Mouse (Mus musculus): ENCODE measurements around the gene Gm42417. TPM values are rescaled to one million over a fixed set of nuclear protein-coding genes. Genes with fewer than 3 reads are reported as not detected.
A peak's percentile ranks its signal among the peaks of the same experiment; 100 is the strongest.

Gene Gm42417
- total RNA-seq, 1 experiment from 2014 or later, result not detected

DNA sequence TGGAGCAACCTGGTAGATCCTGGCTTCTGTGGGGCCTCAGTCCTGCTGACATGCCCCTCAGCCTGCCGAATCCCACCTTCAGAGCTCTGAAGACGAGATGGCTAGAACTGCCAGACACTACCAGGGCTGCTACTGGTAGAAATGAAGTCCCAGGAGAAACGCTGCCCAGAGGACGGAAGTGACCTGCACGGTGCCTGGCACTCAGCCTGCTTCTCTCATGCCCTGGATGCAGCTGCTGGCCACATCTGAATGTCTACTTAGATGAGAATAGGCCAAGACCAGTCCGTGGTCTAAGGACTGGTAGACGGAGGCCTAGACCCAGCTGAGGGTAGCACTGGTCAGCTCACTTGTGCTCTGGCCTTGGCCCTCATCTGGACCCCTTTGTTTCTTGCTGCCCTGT, 8.3 kb downstream of the Gm42417 start:
- ATAC-seq (replicated peaks; ENCODE audit: insufficient number of reproducible peaks, low FRiP score, low TSS enrichment, poor library complexity, severe bottlenecking), result no peak

DNA sequence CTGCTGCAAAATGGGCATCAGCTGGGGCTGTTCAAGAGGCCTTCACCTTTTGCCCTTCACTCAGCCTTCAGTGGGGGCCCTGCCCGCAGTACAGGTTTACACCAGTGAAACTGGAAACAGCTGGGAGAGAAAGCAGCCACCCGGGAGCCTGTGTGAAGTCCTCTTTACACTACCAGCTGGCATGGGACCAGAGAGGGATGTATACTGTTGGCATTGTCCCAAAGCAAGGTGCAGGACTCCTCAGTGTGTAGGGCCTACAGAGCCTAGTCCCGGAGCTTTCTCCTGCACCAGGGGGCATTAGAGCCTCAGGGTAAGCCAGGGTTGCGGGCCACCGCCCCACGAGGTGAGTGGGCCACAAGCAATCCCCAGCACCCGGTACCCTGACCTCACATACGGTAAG, 8.7 kb downstream of the Gm42417 start:
- no peak for ATAC-seq (replicated peaks; ENCODE audit: insufficient number of reproducible peaks, low FRiP score, low TSS enrichment, poor library complexity, severe bottlenecking)

DNA sequence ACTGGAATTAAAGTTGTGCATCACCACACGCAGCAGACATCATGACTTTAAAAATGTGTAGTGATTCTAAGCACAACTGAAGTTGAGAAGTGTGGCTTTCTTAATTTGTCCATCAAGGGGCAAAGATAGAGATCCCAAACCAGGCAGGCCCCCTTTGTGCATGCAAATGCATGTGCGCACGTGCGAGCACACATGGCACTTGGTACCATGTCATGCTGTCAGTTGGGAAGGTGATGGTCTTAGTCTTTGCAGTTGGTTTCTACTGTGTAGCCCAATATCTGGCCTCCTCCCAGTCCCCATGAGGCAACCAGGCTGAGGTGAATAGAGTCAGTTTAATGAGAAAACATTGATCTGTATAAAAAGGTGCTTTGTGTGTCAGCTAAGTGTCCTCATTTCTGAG, 9.4 kb downstream of the Gm42417 start:
- no peak for ATAC-seq (replicated peaks; ENCODE audit: insufficient number of reproducible peaks, low FRiP score, low TSS enrichment, poor library complexity, severe bottlenecking)

- no peak for ATAC-seq (replicated peaks; ENCODE audit: insufficient number of reproducible peaks, low FRiP score, low TSS enrichment, poor library complexity, severe bottlenecking)
These were observed 10.0 kb downstream of the Gm42417 start for GRCm38 (mm10) chr1:36529274-36529673.

DNA sequence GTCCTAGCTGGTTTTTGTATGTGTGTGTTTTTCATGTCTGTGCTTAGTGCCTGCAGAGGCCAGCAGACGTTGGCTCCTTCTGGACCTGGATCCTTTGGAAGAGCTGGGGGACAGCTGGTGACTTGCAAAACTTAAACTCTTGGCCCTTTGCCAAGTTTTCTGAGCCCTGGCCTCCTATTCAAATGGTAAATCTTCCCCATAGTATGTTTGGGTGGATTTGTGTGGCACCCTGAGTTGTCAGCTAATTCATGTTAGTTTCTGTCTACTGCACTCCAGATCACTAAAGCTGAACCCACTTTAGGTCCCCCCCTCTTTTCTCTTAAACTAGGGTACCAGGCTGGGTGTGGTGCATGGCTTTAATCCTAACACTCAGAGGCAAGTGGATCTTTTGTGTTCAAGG, 10.9 kb downstream of the Gm42417 start:
- ATAC-seq (replicated peaks; ENCODE audit: insufficient number of reproducible peaks, low FRiP score, low TSS enrichment, poor library complexity, severe bottlenecking), result no peak

DNA sequence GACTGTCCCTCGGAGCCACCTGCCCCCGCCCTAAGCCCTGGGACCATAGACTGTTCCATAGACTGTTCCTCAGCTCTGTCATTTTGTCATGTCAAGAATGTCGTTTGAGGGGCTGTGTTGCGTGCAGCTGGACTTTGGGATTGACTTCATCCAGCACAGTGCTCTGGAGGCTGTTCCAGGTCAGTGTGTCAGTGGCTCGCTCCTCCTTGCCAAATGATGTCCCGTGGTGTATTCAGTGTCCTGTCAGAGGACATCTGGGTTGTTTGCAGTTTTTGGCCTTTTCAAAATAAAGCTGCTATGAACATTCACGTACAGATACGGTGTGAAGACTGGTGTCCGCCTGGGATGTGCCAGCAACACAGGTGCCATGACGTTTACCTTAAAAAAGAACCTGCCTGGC, 12.3 kb downstream of the Gm42417 start:
- ATAC-seq (replicated peaks; ENCODE audit: insufficient number of reproducible peaks, low FRiP score, low TSS enrichment, poor library complexity, severe bottlenecking), result no peak

DNA sequence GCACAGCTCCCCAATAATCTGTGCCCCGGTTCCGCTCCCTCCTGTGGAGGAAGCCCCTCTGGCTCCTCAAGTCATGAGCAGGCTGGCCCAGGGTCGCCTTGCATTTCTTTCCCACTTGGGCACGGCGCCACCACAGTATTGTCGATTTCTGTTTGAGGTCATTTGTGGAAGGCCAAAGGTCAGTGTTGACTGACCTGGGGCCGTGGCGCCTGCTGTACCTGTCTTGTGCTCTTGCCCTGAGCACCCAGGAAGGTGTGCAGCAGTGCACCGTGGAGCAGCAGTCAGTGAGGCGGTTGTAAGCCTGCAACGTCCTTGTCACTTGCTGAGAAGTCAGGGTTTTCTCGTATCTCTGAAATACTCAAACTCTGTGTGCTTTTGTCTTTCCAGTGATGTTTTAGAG, 13.5 kb downstream of the Gm42417 start:
- ATAC-seq (replicated peaks; ENCODE audit: insufficient number of reproducible peaks, low FRiP score, low TSS enrichment, poor library complexity, severe bottlenecking), result no peak

GRCm38 (mm10) chr1:36524058-36524457, 15.2 kb downstream of the Gm42417 start:
- no peak for ATAC-seq (replicated peaks; ENCODE audit: insufficient number of reproducible peaks, low FRiP score, low TSS enrichment, poor library complexity, severe bottlenecking)

DNA sequence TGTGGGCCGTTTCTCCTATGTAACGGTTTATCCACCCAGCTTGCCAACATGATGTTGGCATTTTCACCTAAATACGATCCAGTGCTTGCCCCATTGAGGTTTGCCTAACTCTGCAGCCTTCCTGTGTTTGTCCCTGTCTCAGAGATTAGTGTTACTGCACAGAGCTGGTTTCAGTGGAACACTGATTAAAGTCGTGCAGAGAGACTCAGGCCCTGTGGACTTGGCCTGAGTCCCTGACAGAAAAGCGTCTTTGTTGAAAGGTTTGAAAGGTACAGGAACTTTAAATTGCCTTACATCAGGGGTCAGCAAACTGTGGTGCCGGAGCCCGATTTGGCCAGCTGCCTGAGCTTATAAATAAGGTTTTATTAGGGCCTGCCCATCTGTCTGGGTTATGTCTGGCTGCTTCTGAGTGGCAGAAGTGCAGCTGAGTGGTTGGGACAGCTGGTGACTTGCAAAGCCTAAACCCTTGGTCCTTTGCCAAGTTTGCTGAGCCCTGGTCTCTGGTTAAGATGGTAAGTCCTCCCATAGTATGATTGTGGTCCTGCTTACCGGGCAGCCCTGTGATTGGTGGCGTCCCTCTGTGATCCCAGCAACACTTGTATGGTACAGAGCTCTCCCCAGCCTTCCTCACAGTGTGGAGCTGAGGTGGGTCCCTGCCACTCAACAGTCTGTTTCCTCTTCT, 15.8 kb downstream of the Gm42417 start:
- no peak for ATAC-seq (replicated peaks; ENCODE audit: insufficient number of reproducible peaks, low FRiP score, low TSS enrichment, poor library complexity, severe bottlenecking)

DNA sequence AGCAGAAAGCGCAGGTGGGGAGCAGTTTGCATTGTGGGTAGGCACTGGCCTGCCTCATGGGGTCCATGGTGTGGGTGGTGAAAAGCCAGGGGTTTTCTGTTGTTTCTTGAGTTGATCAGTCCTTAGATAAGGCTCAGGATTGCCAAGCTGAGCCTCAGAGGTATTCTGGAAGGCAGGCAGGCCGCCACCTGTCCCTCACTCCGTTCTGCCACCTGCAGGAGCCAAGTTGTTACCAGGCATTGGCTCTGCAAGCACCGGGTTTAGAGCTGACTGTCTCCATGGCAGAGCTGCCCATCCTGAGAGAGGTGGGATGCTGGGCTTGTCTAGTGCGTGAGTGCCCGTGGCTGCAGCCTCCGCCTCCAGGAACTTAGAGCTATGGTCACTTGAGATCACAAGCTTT, 17.0 kb downstream of the Gm42417 start:
- ATAC-seq (replicated peaks; ENCODE audit: insufficient number of reproducible peaks, low FRiP score, low TSS enrichment, poor library complexity, severe bottlenecking), result no peak

DNA sequence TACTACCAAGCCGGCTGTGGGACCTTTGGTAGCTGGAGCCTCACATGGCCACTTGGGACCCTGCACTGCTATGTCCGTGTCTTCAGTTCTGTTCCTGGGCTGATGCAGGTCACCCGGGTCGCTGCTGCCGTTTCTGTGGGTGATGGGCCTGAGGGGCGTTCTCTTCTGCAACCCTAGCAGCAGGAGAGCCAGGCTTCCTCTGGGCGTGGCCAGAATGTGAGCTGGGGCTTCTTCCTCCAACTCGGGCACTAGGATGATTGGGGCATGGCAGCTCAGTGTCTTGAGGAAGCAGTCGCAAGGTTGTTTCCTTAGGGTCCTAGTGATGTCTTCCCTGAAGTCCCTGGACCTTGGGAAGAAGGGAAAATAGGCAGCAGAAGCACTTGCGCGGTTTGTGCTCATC, 19.6 kb downstream of the Gm42417 start:
- ATAC-seq (replicated peaks; ENCODE audit: insufficient number of reproducible peaks, low FRiP score, low TSS enrichment, poor library complexity, severe bottlenecking), result no peak

DNA sequence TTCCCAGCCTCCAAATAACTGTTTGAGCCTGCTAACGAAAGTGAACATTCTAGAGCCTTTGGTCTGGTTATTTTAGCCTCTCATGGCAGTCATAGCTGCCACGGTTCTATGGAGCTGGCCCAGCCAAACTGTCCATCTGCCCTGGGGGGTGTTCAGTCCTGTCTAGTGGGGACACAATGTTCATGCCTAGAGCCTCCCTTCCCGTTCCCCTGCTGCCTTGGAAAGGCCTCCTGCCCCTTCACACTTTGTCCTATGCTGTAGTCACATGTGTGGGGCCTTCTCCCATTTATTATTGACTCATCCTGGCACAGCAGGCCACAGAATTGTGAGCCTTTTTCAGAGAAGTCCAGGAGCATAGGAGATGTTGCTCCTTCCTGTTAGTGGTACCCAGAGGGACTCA, 21.0 kb downstream of the Gm42417 start:
- no peak for ATAC-seq (replicated peaks; ENCODE audit: insufficient number of reproducible peaks, low FRiP score, low TSS enrichment, poor library complexity, severe bottlenecking)

DNA sequence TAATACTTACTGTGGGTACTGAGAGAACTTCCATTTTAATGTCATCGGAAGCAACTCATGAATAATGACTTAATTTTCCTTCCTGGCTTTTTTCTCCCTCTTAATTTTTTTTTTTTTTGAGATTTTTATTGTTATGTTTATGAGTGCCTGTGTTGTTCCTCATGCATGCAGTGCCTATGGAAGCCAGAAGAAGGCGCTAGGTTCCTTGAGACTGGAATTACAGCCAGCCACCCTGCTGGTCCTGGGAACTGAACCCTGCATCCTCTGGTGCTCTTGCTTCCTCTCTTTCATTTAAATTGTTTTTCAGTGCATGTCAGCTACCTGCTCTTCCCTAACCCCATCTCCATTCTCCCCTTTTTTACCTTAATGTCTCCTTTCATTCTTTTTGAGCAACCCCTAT, 25.5 kb downstream of the Gm42417 start:
- no peak for ATAC-seq (replicated peaks; ENCODE audit: insufficient number of reproducible peaks, low FRiP score, low TSS enrichment, poor library complexity, severe bottlenecking)

- no peak for ATAC-seq (replicated peaks; ENCODE audit: insufficient number of reproducible peaks, low FRiP score, low TSS enrichment, poor library complexity, severe bottlenecking)
These were observed 25.9 kb downstream of the Gm42417 start for GRCm38 (mm10) chr1:36513310-36513709.

GRCm38 (mm10) chr1:36512966-36513280, 26.3 kb downstream of the Gm42417 start:
- no peak for ATAC-seq (replicated peaks; ENCODE audit: insufficient number of reproducible peaks, low FRiP score, low TSS enrichment, poor library complexity, severe bottlenecking)

DNA sequence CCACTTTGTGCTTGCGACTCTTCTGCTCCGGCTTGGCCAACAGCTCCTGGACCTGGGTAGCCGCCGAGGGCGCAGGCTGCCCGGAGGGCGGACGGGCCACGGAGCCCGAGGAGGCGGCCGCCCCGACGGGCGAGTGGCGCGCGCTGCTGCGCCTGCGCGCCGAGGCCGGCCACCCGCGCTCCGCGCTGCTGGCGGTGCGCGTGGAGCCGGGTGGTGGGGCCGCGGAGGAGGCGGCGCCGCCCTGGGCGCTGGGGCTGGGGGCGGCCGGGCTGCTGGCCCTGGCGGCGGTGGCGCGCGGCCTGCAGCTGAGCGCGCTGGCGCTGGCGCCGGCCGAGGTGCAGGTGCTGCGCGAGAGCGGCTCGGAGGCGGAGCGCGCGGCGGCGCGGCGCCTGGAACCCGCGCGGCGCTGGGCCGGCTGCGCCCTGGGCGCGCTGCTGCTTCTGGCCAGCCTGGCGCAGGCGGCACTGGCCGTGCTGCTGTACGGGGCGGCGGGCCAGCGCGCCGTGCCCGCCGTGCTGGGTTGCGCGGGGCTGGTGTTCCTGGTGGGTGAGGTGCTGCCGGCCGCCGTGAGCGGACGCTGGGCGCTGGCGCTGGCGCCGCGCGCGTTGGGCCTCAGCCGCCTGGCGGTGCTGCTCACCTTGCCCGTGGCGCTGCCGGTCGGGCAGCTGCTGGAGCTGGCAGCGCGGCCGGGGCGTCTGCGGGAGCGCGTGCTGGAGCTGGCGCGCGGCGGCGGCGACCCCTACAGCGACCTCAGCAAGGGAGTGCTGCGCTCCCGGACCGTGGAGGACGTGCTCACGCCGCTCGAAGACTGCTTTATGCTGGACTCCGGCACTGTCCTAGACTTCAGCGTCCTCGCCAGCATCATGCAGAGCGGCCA, 26.9 kb downstream of the Gm42417 start:
- no peak for ATAC-seq (replicated peaks; ENCODE audit: insufficient number of reproducible peaks, low FRiP score, low TSS enrichment, poor library complexity, severe bottlenecking)

DNA sequence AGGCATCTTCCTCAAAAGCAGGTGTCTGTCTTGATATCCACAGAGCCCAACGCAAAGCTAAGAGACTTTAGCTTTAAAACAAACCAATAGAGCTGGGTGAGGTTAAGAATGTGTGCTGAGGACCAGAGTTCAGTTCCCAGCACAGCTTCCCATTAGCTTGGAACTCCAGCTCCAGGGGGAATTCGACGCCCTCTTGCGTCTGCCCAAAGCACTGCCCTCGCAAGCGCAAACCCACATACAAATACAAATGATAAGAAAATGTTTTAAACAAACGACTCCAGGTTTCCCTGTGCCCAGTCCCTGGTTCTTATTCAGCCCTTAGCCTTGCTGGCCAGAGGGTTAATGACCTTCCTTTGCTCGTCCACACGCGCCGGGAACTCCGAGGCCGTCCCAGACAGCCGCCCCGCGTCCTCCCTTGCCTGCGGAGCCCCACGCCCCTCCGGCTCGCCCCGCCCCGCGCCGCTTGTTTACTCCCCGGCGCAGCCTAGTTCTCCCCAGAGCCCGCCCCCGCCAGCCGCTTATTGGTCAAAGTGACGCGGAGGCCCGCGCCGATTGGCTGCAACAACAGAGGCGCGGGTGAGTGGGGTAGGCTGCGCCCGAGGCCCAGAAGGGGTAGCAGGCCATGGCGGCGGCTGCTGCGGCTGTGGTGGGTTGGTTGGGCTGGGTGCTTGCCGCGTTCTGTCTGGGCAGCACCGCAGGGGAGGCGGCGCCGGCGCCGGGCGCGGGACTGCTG, 27.8 kb downstream of the Gm42417 start, which contains the start of gene Cnnm3:
Gene Cnnm3 (plus strand): TSS at position 579 of the 733 bp plus-strand sequence.
- ATAC-seq (replicated peaks; ENCODE audit: insufficient number of reproducible peaks, low FRiP score, low TSS enrichment, poor library complexity, severe bottlenecking), result peak; percentile 90

DNA sequence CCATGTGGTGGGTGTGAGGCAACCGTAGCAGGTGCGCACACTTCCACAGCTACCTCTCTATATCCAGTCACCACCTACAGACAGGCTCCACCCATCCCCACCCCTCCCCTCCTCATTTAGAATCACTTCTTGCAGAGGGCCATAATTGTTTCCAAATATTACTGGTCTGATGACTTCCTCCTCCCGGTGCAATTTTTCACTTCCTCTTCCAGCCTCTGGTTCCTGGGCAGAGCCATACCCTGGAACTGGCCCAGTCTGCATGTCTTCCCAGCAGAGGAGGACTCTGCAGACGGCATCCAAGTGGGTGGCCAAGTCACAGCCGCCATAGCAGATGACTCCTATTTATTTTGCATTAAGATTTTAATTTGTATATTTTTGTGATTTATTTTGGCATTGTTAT, 31.0 kb downstream of the Gm42417 start:
- ATAC-seq (replicated peaks; ENCODE audit: insufficient number of reproducible peaks, low FRiP score, low TSS enrichment, poor library complexity, severe bottlenecking), result peak; percentile 56

- ATAC-seq (replicated peaks; ENCODE audit: insufficient number of reproducible peaks, low FRiP score, low TSS enrichment, poor library complexity, severe bottlenecking), result peak; percentile 59
These were observed 38.0 kb downstream of the Gm42417 start for GRCm38 (mm10) chr1:36501261-36501660.

- no peak for ATAC-seq (replicated peaks; ENCODE audit: insufficient number of reproducible peaks, low FRiP score, low TSS enrichment, poor library complexity, severe bottlenecking)
These were observed 41.9 kb downstream of the Gm42417 start for GRCm38 (mm10) chr1:36497312-36497711.
